Mouse (Mus musculus) lung, adult 2 months (tissue): Measurements from ENCODE around the gene Pcnx3. TPM values are rescaled to one million over a fixed set of nuclear protein-coding genes. Genes with fewer than 3 reads are reported as not detected.

Source experiments
- DNase-seq: peaks from one replicate; pipeline ENCODE4 v3.0.0; 2022
- H3K4me1 ChIP-seq: fragments of 200-500 bp; 2 replicates; pipeline ENCODE4 v1.6.1; 2011; ENCODE audit warnings: low read length; ENCODE audit not compliant: control insufficient read depth, insufficient read depth
- H3K4me3 ChIP-seq: fragments of 200-500 bp; replicated peaks from 2 replicates; pipeline ENCODE3; 2011; ENCODE audit warnings: low read depth, mild to moderate bottlenecking, control low read depth, low read length; ENCODE audit errors: extremely low read depth
- CTCF ChIP-seq: fragments of 200-500 bp; IDR thresholded peaks from 2 replicates; pipeline ENCODE4 v1.5.1; 2011; ENCODE audit warnings: mild to moderate bottlenecking, low read length, control low read depth; ENCODE audit not compliant: insufficient read depth
- POLR2A ChIP-seq: fragments of 200-500 bp; IDR thresholded peaks from 2 replicates; pipeline ENCODE4 v1.6.1; 2011; ENCODE audit warnings: low read depth, mild to moderate bottlenecking, control low read depth, low read length, borderline replicate concordance; ENCODE audit errors: extremely low read depth
- WGBS: fragments of 180-500 bp; shearing (Covaris S2); methylation state at CpG from one replicate; pipeline ENCODE4 v1.1.7; 2018; 5-methylcytosine and 5-hydroxymethylcytosine counted together
- polyA plus RNA-seq: library from polyadenylated mRNA; depleted of rRNA; stranded (reverse); fragments of >200 nt; gene quantifications from 2 replicates; pipeline ENCODE4 v1.2.3, GENCODE M21; 2012

Gene Pcnx3
- polyA plus RNA-seq, 1 experiment, result 156 TPM

DNA sequence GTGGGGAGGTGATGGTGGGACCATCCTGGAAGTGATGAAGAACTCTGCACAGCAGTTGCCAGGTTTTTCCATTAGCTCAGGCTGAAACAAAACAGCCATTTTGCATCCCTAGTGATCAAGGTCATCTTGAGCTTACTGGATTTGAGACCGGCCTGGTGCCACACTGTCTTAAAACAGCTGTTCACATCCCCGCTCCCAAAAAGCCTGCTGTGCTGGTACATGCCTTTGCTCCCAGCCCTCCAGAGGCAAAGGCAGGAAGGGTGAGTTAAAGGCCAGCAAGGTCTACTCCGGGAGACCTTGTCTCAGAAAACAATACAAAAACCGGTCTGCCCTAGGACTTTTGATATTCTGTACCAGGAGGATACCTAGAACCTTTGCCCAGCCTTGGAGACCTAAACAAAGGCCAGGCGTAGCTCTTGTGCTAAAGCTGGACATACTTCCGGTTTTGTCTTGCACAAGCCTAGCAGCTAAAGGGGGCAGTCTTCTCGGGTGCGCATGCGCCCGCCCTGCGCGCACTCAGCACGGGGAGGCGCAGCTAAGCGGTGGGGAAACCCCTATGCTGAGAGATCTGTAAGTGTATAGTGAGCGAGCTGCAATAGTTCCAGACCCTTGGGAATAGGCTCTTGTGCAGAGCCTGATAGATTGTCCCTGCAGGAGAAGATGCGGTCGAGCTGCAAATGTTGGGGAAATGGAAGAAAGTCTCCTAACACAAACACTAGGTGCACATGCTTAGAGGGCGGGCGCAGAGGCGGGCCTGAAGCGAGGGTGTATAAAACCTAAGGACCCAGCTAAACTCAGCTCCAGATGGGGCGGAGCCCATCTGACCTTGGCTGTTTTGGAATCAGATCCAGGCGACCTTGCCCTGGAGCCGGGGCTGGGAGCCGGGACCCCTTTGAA lies 40.1 kb downstream of the Pcnx3 start:
- no peak for TF ChIP-seq CTCF
- 0 out of 2 replicates have a peak, but pooled peaks have one; percentile 42 for TF ChIP-seq POLR2A
- WGBS, result 8% methylated on average over 26 of the region's 26 CpGs
- Histone ChIP-seq H3K4me3 (peak overlapping the region; percentile 46), H3K4me1 (peaks cover 11% of the 10 kb centered on the region)
- DNase-seq, result peak; percentile 77

DNA sequence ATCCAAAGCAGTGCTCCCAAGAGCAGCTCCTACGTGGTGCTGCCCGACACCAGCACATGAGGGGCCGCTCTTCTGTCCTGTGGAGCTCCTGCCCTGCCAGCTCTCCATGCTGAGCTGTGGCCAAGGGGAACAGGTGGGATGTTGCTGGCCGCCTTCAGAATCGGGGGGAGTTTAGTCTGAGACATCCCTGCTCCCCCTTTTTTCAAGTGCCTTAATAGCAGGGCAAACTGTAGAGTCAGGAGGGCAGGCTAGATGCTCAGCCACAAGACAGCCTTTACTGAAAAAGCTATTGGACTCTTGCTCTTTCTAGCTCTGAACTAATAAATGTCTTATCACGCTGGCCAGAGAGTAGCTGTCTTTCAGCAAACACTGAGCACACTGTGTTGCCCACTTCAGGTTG lies 40.9 kb downstream of the Pcnx3 start:
- WGBS, result 93% methylated on average over 6 of the region's 6 CpGs
- Histone ChIP-seq H3K4me1 (peaks cover 11% of the 10 kb centered on the region), H3K4me3 (no peak overlapping the region)
- TF ChIP-seq CTCF (no peak), POLR2A (no peak)
- DNase-seq, result no peak

DNA sequence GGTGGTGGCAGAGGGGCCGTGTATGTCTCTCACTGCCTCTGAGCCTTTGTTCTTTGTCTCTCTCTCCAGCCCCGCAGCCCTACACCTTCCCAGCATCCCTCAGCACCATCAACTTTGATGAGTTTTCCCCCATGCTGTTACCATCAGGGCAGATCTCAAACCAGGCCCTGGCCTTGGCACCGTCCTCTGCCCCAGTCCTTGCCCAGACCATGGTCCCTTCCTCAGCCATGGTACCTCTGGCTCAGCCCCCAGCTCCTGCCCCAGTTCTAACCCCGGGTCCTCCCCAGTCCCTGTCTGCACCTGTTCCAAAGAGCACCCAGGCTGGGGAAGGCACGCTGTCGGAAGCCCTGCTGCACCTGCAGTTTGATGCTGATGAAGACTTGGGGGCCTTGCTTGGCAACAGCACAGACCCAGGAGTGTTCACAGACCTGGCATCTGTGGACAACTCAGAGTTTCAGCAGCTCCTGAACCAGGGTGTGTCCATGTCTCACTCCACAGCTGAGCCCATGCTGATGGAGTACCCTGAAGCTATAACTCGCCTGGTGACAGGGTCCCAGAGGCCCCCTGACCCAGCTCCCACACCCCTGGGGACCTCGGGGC lies 41.9 kb downstream of the Pcnx3 start:
- no peak for TF ChIP-seq CTCF
- no peak for TF ChIP-seq POLR2A
- H3K4me3 ChIP-seq, result no peak overlapping the region
- 94% methylated on average over 8 of the region's 8 CpGs for WGBS
- no peak for DNase-seq
- peaks cover 11% of the 10 kb centered on the region for H3K4me1 ChIP-seq

DNA sequence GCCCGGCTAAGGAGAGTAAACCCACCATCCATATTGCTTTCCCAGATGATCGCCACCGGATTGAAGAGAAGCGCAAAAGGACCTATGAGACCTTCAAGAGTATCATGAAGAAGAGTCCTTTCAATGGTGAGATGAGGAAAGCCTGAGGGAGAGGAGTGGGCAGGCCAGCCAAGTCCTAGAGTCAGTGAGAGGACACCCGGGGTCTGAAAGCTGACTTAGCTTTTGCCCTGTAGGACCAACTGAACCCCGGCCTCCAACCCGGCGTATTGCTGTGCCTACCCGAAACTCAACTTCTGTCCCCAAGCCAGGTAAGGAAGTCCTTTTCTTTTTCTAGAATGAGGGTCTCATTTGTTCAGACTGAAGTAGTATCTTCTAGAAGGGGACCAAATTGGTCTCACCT lies 43.4 kb downstream of the Pcnx3 start:
- TF ChIP-seq CTCF, result no peak
- no peak for TF ChIP-seq POLR2A
- peaks cover 11% of the 10 kb centered on the region for H3K4me1 ChIP-seq
- 93% methylated on average over 9 of the region's 9 CpGs for WGBS
- DNase-seq, result no peak
- H3K4me3 ChIP-seq, result no peak overlapping the region

DNA sequence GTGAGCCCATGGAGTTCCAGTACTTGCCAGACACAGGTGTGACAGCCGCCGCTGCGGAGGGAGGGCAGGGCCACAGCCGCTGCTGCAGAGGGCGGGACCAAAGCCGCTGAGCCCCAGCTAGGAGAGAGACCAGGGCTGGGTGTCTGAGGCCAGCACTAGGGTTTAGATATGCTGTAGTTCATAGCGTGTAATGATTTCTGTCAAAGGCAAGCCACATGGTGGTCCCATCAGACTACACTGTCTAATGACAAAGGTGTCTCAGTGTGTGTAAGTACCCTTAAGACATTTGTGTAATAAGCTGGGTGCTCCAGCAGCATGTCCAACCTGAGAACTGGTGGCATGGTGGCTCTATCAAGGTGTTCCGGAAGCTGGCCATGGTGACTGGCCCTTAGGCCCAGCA lies 47.1 kb downstream of the Pcnx3 start:
- DNase-seq, result no peak
- peaks cover 10% of the 10 kb centered on the region for H3K4me1 ChIP-seq
- 93% methylated on average over 8 of the region's 8 CpGs for WGBS
- TF ChIP-seq CTCF, result no peak
- TF ChIP-seq POLR2A, result no peak
- no peak overlapping the region for H3K4me3 ChIP-seq

DNA sequence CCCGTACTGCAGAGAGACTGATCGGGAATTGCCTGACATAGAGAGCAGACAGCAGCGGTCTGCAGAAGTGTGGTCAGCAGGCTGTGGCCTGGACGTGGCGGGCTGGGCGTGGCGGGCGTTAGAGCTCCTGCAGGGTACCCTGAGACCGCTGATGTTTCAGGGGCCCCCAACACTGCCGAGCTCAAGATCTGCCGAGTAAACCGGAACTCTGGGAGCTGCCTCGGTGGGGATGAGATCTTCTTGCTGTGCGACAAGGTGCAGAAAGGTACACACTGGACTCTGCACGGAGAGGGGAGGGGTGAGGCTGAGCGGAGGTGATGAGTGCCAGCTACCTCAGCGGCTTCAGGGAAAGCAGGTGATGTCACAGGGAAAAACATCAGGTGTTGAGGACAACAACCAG lies 47.7 kb downstream of the Pcnx3 start:
- Histone ChIP-seq H3K4me3 (no peak overlapping the region), H3K4me1 (peaks cover 13% of the 10 kb centered on the region)
- no peak for TF ChIP-seq CTCF
- WGBS, result 88% methylated on average over 17 of the region's 17 CpGs
- no peak for DNase-seq

DNA sequence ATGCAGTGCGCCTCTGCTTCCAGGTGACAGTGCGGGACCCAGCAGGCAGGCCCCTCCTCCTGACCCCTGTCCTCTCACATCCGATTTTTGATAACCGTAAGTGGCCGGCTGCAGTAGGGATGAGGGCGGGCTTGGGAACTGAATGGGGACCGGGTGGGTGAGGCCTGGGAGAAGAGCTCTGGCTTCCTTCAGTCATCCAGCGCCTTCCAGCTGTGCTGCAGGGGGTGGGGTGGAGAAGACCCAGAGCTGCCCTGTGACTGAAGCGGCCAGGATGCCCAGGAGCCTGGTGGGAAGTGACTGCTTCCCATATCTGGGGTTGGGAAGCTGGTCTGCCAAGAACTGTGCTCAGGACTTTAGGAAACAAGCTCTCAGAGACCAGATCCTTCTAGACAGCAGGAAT lies 48.4 kb downstream of the Pcnx3 start:
- Histone ChIP-seq H3K4me1 (peaks cover 15% of the 10 kb centered on the region), H3K4me3 (no peak overlapping the region)
- TF ChIP-seq POLR2A (no peak), CTCF (no peak)
- WGBS, result 41% methylated on average over 9 of the region's 9 CpGs
- no peak for DNase-seq

DNA sequence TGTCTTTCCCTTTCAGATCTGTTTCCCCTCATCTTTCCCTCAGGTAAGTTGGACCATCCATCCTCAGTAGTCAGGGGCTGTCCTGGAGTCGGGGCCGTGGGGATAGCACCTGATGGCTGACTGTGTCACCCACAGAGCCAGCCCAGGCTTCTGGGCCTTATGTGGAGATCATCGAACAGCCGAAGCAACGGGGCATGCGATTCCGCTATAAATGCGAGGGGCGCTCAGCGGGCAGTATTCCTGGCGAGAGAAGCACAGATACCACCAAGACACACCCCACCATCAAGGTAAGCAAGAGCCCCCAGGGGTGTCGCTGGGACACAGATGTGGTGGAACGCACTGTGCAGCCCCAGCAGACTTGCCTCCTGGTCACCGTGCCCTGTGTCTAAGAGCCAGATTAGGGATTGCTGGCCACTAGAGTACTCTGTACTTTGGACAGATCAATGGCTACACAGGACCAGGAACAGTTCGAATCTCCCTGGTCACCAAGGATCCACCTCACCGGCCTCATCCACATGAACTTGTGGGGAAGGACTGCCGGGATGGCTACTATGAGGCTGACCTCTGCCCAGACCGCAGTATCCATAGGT lies 50.2 kb downstream of the Pcnx3 start:
- Histone ChIP-seq H3K4me1 (peaks cover 15% of the 10 kb centered on the region), H3K4me3 (peak overlapping the region; percentile 83)
- TF ChIP-seq POLR2A (no peak), CTCF (no peak)
- no peak for DNase-seq
- 88% methylated on average over 18 of the region's 18 CpGs for WGBS

DNA sequence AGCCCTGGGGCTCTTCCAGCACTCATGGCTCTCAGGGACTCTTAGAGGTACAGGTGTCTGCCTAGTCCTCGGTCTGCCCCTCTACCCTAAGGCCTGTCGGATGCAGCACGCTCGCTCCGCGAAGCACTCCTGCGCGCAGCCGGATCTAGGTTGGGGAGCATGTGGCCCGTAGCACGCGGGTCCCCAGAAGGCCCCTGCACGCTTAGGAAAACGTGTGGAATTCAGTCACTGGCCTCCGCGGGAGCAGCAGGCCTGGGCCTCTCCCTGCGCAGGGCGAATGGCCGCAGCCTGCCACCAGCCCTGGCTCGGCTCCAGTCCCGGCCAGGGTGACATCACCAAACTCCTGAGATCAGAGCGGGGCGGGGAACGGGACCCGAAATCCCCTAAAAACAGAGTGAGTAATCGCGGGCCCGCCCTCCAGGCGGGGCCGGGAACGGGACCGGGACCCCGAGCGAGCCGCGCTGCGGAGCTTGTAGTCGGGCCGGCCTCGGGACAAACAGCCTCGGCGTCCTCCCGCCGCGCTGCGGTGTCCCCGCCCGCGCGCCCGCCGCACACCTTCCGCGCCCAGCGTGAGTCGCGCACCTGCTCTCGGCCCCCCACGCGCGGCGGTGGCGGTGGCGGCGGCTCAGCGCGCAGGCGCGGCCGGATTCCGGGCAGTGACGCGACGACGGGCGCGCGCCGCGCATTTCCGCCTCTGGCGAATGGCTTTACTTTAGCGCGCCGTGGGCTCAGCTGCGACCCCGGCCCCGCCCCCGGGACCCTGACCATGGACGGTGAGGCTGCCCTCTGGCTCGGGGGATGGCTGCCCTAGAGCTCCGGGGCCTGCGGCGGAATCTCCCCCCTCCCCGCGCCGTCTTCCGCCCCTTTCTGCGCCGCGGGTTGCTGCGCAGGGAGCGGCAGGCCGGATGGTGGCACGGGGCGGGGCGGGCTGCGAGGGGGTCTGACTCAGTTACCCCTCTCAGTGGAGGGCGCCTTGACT lies 51.4 kb downstream of the Pcnx3 start, which contains the start of gene Rela:
Rela (plus strand) TSS at position 415 of the 979 bp plus-strand sequence.
- 1% methylated on average over 105 of the region's 109 CpGs for WGBS
- TF ChIP-seq POLR2A (peak; percentile 82), CTCF (no peak)
- DNase-seq, result peak; percentile 94
- Histone ChIP-seq H3K4me1 (peaks cover 15% of the 10 kb centered on the region), H3K4me3 (peak within 1 kb of the TSS; percentile 83)
